Comparison of ENCODE assay signal across 14 mouse cellular contexts in the genomic region with DNA sequence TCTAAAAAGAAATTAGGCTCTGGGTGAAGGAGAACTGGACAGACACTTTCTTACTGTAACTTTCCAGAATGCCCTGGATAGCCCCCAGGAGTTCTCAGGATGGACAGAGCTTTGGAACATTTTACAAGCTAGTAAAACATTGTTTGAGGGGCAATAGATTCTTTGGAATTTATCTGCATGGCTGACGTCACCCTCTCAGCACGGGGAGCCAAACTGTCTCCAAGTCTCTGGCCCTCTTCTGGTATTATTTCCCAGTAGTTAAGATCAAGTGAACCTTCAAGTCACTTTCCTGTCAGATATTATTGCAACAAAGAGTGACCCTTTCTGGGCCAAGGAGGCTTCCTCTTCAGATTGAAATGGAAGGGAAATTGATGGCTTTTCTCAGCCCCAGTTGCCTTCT.
A peak's percentile ranks its signal among the peaks of the same experiment; 100 is the strongest.
DNase-seq lines count a peak whose midpoint lies in the region; ATAC-seq and TF ChIP-seq lines count a peak whose summit lies in the region.
"Had no signal": no experiment of that assay in that cellular context is flagged by ENCODE, and none has a peak within 500 bp of the region (broad histone marks: within the 10 kb centered on the region; RNA-seq: fewer than 3 reads in every experiment).

No protein-coding gene starts in this region.

- no peak overlapping the region for H3K9ac ChIP-seq in lung, postnatal 0 days (replicated peaks; ENCODE audit: low read depth)
- H3K9ac ChIP-seq in kidney, embryonic 15.5 days, result no peak overlapping the region
- H3K9ac ChIP-seq in forebrain, postnatal 0 days, result no peak overlapping the region
- H3K9ac ChIP-seq in forebrain, embryonic 13.5 days, result no peak overlapping the region
- H3K9ac ChIP-seq: hindbrain, embryonic 12.5 days; liver, embryonic 12.5 days had no signal

- H3K36me3 ChIP-seq in lung, postnatal 0 days (ENCODE audit: insufficient read depth, low read length), result no peaks in the 10 kb centered on the region
- no peaks in the 10 kb centered on the region for H3K36me3 ChIP-seq in kidney, embryonic 15.5 days
- H3K36me3 ChIP-seq in forebrain, postnatal 0 days (ENCODE audit: insufficient read depth), result no peaks in the 10 kb centered on the region
- H3K36me3 ChIP-seq in forebrain, embryonic 13.5 days (ENCODE audit: poor library complexity, severe bottlenecking), result no peaks in the 10 kb centered on the region
- H3K36me3 ChIP-seq: hindbrain, embryonic 12.5 days; liver, embryonic 12.5 days had no signal

- DNase-seq in gastrocnemius, adult 2 months, result no peak
- no peak for DNase-seq in gastrocnemius, postnatal 14 days
- DNase-seq in lung, postnatal 0 days (ENCODE audit: low spot score), result peak; percentile 21
- no peak for DNase-seq in lung, postnatal 36 days
- peak; percentile 38 for DNase-seq in skeletal muscle tissue, adult 2 months (ENCODE audit: low read depth, low spot score)
- DNase-seq in forebrain, postnatal 0 days, result no peak
- DNase-seq: cerebellum, adult 2 months; layer of hippocampus, postnatal 36 days; right cerebral cortex, postnatal 14 days had no signal

- H3K9me3 ChIP-seq in lung, postnatal 0 days (ENCODE audit: low read length), result no peaks in the 10 kb centered on the region
- no peaks in the 10 kb centered on the region for H3K9me3 ChIP-seq in kidney, embryonic 15.5 days (replicated peaks)
- no peaks in the 10 kb centered on the region for H3K9me3 ChIP-seq in forebrain, postnatal 0 days (ENCODE audit: low read length)
- no peaks in the 10 kb centered on the region for H3K9me3 ChIP-seq in forebrain, embryonic 13.5 days (replicated peaks)
- H3K9me3 ChIP-seq: hindbrain, embryonic 12.5 days; liver, embryonic 12.5 days had no signal

- H3K4me3 ChIP-seq in gastrocnemius, adult 2 months, result peak overlapping the region; percentile 25
- no peak overlapping the region for H3K4me3 ChIP-seq in lung, postnatal 0 days (ENCODE audit: low read depth, low read length)
- no peak overlapping the region for H3K4me3 ChIP-seq in kidney, embryonic 15.5 days (replicated peaks)
- no peak overlapping the region for H3K4me3 ChIP-seq in forebrain, postnatal 0 days (ENCODE audit: low read depth, low read length)
- H3K4me3 ChIP-seq in forebrain, embryonic 13.5 days, result no peak overlapping the region
- H3K4me3 ChIP-seq: erythroblast, embryonic 14.5 days; hindbrain, embryonic 12.5 days; liver, embryonic 12.5 days had no signal

- H3K4me1 ChIP-seq in lung, postnatal 0 days (ENCODE audit: insufficient read depth, low read depth, low read length), result no peaks in the 10 kb centered on the region; the same call in 1 of the 2 replicates
- H3K4me1 ChIP-seq in kidney, embryonic 15.5 days, result peaks cover 51% of the 10 kb centered on the region
- H3K4me1 ChIP-seq in forebrain, postnatal 0 days (ENCODE audit: insufficient read depth), result no peaks in the 10 kb centered on the region
- peaks cover 5% of the 10 kb centered on the region; the same call in 1 of the 2 replicates for H3K4me1 ChIP-seq in forebrain, embryonic 13.5 days
- H3K4me1 ChIP-seq: liver, embryonic 12.5 days had no signal

- TF ChIP-seq CTCF in gastrocnemius, adult 2 months (IDR thresholded peaks at IDR 0.05), result no peak
- no peak for TF ChIP-seq CTCF in lung, postnatal 0 days (IDR thresholded peaks at IDR 0.05)
- TF ChIP-seq CTCF in forebrain, postnatal 0 days (IDR thresholded peaks at IDR 0.05; ENCODE audit: low read depth), result no peak

- 14% methylated on average over 2 of the region's 2 CpGs for WGBS in lung, postnatal 0 days
- 7% methylated on average over 2 of the region's 2 CpGs for WGBS in kidney, embryonic 15.5 days
- 60% methylated on average over 2 of the region's 2 CpGs for WGBS in forebrain, postnatal 0 days
- 70% methylated on average over 2 of the region's 2 CpGs for WGBS in forebrain, embryonic 13.5 days

- H3K27me3 ChIP-seq in lung, postnatal 0 days (replicated peaks; ENCODE audit: insufficient read depth, low read length), result no peaks in the 10 kb centered on the region
- no peaks in the 10 kb centered on the region for H3K27me3 ChIP-seq in kidney, embryonic 15.5 days
- H3K27me3 ChIP-seq in forebrain, postnatal 0 days (ENCODE audit: insufficient read depth, low read length), result no peaks in the 10 kb centered on the region
- H3K27me3 ChIP-seq in forebrain, embryonic 13.5 days, result peaks cover 6% of the 10 kb centered on the region; the same call in 1 of the 2 replicates

- H3K4me2 ChIP-seq in lung, postnatal 0 days (replicated peaks; ENCODE audit: low read depth, low read length), result no peak overlapping the region
- no peak overlapping the region for H3K4me2 ChIP-seq in kidney, embryonic 15.5 days
- H3K4me2 ChIP-seq in forebrain, postnatal 0 days (ENCODE audit: low read depth), result no peak overlapping the region
- H3K4me2 ChIP-seq in forebrain, embryonic 13.5 days, result no peak overlapping the region
- H3K4me2 ChIP-seq: hindbrain, embryonic 12.5 days; liver, embryonic 12.5 days had no signal

- H3K27ac ChIP-seq in gastrocnemius, adult 2 months, result peak overlapping the region; percentile 49; the same call in 1 of the 2 replicates
- no peak overlapping the region for H3K27ac ChIP-seq in lung, postnatal 0 days (ENCODE audit: low read length)
- H3K27ac ChIP-seq in kidney, embryonic 15.5 days, result peak overlapping the region; percentile 77
- H3K27ac ChIP-seq in forebrain, postnatal 0 days (ENCODE audit: low read depth, low read length), result no peak overlapping the region
- no peak overlapping the region for H3K27ac ChIP-seq in forebrain, embryonic 13.5 days
- H3K27ac ChIP-seq: hindbrain, embryonic 12.5 days; liver, embryonic 12.5 days had no signal

- peak; percentile 20; the same call in 1 of the 2 replicates for ATAC-seq in lung, postnatal 0 days
- 0 out of 2 replicates have a peak, but pooled peaks have one; percentile 19 for ATAC-seq in kidney, embryonic 15.5 days (replicated peaks; ENCODE audit: low FRiP score)
- no peak for ATAC-seq in forebrain, postnatal 0 days
- no peak for ATAC-seq in forebrain, embryonic 13.5 days
- ATAC-seq: liver, embryonic 12.5 days had no signal

- intact Hi-C loops in gastrocnemius, adult 2 months (cut with DNase I), result no loop called here
- intact Hi-C loops in gastrocnemius, postnatal 14 days (cut with DNase I; ENCODE audit: low total_unique reads), result no loop called here

- TF ChIP-seq EP300 in lung, postnatal 0 days (IDR thresholded peaks at IDR 0.05), result no peak

Comparison
In these comparisons a context has a peak if more than half of its experiments do, and no peak if none do; other contexts are left out.
1. DNase-seq: peak in lung, postnatal 0 days (single experiment) and skeletal muscle tissue, adult 2 months (single experiment); none in gastrocnemius, adult 2 months (single experiment), gastrocnemius, postnatal 14 days (single experiment), lung, postnatal 36 days (single experiment) and forebrain, postnatal 0 days (single experiment).
2. H3K27ac ChIP-seq: peak in gastrocnemius, adult 2 months (single experiment) and kidney, embryonic 15.5 days (single experiment); none in lung, postnatal 0 days (single experiment), forebrain, postnatal 0 days (single experiment) and forebrain, embryonic 13.5 days (single experiment).
3. ATAC-seq: peak in lung, postnatal 0 days (single experiment) and kidney, embryonic 15.5 days (single experiment); none in forebrain, postnatal 0 days (single experiment) and forebrain, embryonic 13.5 days (single experiment).